Mouse (Mus musculus) stomach, postnatal 0 days (tissue): ENCODE measurements at regions not wholly inside any gene's neighbourhood (a gene's known extent, or its start where the extent isn't known, plus 50 kb on each side); places are given as distances from the start of the nearest gene placed in this dataset.

Source experiments
- CTCF ChIP-seq: IDR thresholded peaks from 2 replicates; pipeline ENCODE4 v1.5.1; 2016; ENCODE audit warnings: antibody characterized with exemption, low read depth, mild to moderate bottlenecking, moderate library complexity
- EP300 ChIP-seq: optimal IDR thresholded peaks from 2 replicates; pipeline ENCODE3; 2016; ENCODE audit warnings: antibody characterized with exemption

DNA sequence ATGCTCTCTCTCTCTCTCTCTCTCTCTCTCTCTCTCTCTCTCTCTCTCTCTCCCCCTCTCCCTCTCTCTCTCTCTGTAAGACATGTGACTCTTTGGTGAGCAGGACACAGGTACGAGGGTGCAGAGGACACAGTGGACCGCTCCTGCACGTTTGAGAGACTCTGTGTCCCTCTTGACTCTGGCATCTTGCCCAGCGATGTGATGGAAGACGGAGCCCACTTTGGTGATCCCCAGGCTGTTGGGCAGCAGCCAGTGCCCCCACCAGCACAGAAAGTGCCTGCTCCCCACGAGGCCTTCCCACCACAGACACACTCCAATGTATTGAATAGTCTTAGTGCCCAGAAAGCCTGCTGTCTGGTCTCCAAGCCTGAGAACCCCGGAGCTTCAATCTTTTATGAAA, 136.4 kb upstream of the Zfp618 start:
- TF ChIP-seq CTCF (no peak), EP300 (no peak)
